Mouse (Mus musculus) fibroblast of lung, adult 2 months (primary cell): ENCODE data around the gene Akr7a5.

ENCODE experiments used
- DNase-seq: peaks from one replicate; pipeline ENCODE4 v3.0.0-alpha.2; 2011; ENCODE audit warnings: low read depth

Gene Akr7a5

GRCm38 (mm10) chr4:139310171-139310898 is at the start of gene Akr7a5, which contains the start of gene Pqlc2:
TSS of gene Akr7a5 (plus strand) at chr4:139310744.
TSS of gene Pqlc2 (minus strand) at chr4:139310708.
- DNase-seq: peak; percentile 79

- DNase-seq: no peak
Observed at GRCm38 (mm10) chr4:139262981-139263380, 47.6 kb upstream of the Akr7a5 start.

- DNase-seq: no peak
Observed at GRCm38 (mm10) chr4:139265783-139266499, 44.6 kb upstream of the Akr7a5 start.

- DNase-seq: no peak
Observed at GRCm38 (mm10) chr4:139266500-139266865, 44.1 kb upstream of the Akr7a5 start.

- no peak for DNase-seq
Observed at GRCm38 (mm10) chr4:139267335-139267734, 43.2 kb upstream of the Akr7a5 start.

- DNase-seq: no peak
Observed at GRCm38 (mm10) chr4:139268242-139268641, 42.3 kb upstream of the Akr7a5 start.

GRCm38 (mm10) chr4:139270168-139270567 is 40.4 kb upstream of the Akr7a5 start:
- DNase-seq: no peak

GRCm38 (mm10) chr4:139271562-139271961 is 39.0 kb upstream of the Akr7a5 start:
- DNase-seq: no peak

GRCm38 (mm10) chr4:139272951-139273680 is 37.4 kb upstream of the Akr7a5 start:
- no peak for DNase-seq

- no peak for DNase-seq
Observed at GRCm38 (mm10) chr4:139274573-139274972, 36.0 kb upstream of the Akr7a5 start.

- DNase-seq: no peak
Observed at GRCm38 (mm10) chr4:139276411-139276810, 34.1 kb upstream of the Akr7a5 start.

GRCm38 (mm10) chr4:139280530-139280929 is 30.0 kb upstream of the Akr7a5 start:
- DNase-seq: no peak

GRCm38 (mm10) chr4:139281791-139282345 is 28.7 kb upstream of the Akr7a5 start:
- DNase-seq: peak; percentile 58

GRCm38 (mm10) chr4:139282955-139283417 is 27.6 kb upstream of the Akr7a5 start:
- DNase-seq: no peak

GRCm38 (mm10) chr4:139284877-139285276 is 25.7 kb upstream of the Akr7a5 start:
- DNase-seq: no peak

- no peak for DNase-seq
Observed at GRCm38 (mm10) chr4:139286234-139286633, 24.3 kb upstream of the Akr7a5 start.

GRCm38 (mm10) chr4:139287122-139287863 is 23.3 kb upstream of the Akr7a5 start:
- DNase-seq: peak; percentile 94

- no peak for DNase-seq
Observed at GRCm38 (mm10) chr4:139289017-139289416, 21.5 kb upstream of the Akr7a5 start.

GRCm38 (mm10) chr4:139291099-139291498 is 19.4 kb upstream of the Akr7a5 start:
- DNase-seq: no peak

GRCm38 (mm10) chr4:139292038-139292437 is 18.5 kb upstream of the Akr7a5 start:
- no peak for DNase-seq

GRCm38 (mm10) chr4:139297566-139297965 is 13.0 kb upstream of the Akr7a5 start:
- no peak for DNase-seq
